Mouse (Mus musculus): Measurements from ENCODE around the gene Olfr395. TPM values are rescaled to one million over a fixed set of nuclear protein-coding genes. Genes with fewer than 3 reads are reported as not detected.
"Not testable (repeated sequence)": the region's sequence is repeated elsewhere in the genome, so short reads cannot be mapped to it uniquely, and the experiment has no call there.

Gene Olfr395
- not detected in 2 replicates for polyA plus RNA-seq (2015; fragmentation: Nextera tagmentation; extraction: Ambion mirVana)

DNA sequence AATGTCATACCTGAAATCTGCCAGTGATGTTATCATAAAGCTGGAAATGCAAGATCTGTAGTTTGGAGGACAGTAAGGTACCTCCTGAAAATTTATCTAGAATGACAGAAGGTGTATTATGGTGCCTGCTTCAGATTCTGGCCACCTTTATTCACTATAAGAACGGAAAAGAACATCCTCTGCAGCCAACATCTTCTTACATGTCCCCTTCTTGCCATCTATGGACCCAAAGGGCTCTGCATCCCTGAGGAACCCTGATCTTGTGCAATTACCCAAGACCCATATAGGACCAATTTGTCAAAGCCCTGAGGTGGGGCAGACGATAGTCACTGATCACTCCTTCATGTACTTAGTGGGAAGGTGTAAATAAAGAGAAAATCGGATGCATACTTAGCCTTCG, at the start of gene Olfr395:
TSS of gene Olfr395 (minus strand) at position 101 of the 400 bp plus-strand sequence.
- 59% methylated on average over 4 of the region's 4 CpGs for WGBS
- not testable (repeated sequence) for H3K27ac ChIP-seq (ENCODE audit: low read length); ATAC-seq (replicated peaks; ENCODE audit: extremely low read depth, insufficient read depth, low FRiP score)

DNA sequence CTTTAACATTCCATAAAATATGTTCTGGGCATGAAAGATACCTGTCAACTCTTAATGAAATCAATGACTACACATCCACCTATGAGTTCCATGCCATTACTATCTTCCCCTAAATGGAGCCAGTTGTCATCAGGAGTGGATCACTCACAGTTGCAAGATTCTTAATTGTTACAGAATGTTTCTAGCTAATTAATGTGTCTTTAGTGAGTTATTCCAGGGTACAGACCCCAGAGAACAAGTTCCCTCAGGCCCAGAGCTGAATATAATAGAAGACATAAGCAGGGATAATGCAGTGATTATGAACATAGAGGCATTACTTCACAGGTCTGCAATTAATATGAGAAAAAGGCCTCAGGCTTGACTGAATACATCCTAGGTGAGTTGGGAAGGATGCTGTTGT, 27.3 kb upstream of the Olfr395 start, which contains the start of gene Olfr23:
TSS of gene Olfr23 (plus strand) at position 301 of the 400 bp plus-strand sequence.
- H3K9me3 ChIP-seq (replicated peaks; ENCODE audit: control insufficient read depth, low read length): peaks cover 2% of the 10 kb centered on the region; the same call in 1 of the 2 replicates
- H3K36me3 ChIP-seq (ENCODE audit: control insufficient read depth, insufficient read depth): no peaks in the 10 kb centered on the region
- no peak within 1 kb of the TSS for H3K9ac ChIP-seq (ENCODE audit: low read length)
- H3K4me3 ChIP-seq (ENCODE audit: low read length): no peak within 1 kb of the TSS
- no peaks in the 10 kb centered on the region for H3K27me3 ChIP-seq (ENCODE audit: control insufficient read depth, insufficient read depth, low read length)
- no peak for ATAC-seq (replicated peaks; ENCODE audit: extremely low read depth, insufficient read depth, low FRiP score)
- H3K27ac ChIP-seq (ENCODE audit: low read length): no peak within 1 kb of the TSS
- H3K4me2 ChIP-seq (ENCODE audit: low read depth, low read length): no peak within 1 kb of the TSS
- no peaks in the 10 kb centered on the region for H3K4me1 ChIP-seq (ENCODE audit: control insufficient read depth, insufficient read depth, low read length)

More for the DNA sequence above, at the start of gene Olfr395:
- not testable (repeated sequence) for H3K4me3 ChIP-seq (ENCODE audit: low read length); H3K9ac ChIP-seq (ENCODE audit: low read length); H3K9me3 ChIP-seq (replicated peaks; ENCODE audit: control insufficient read depth, low read length); H3K4me1 ChIP-seq (ENCODE audit: control insufficient read depth, insufficient read depth, low read length); H3K4me2 ChIP-seq (ENCODE audit: low read depth, low read length); H3K27me3 ChIP-seq (ENCODE audit: control insufficient read depth, insufficient read depth, low read length); H3K36me3 ChIP-seq (ENCODE audit: control insufficient read depth, insufficient read depth)

DNA sequence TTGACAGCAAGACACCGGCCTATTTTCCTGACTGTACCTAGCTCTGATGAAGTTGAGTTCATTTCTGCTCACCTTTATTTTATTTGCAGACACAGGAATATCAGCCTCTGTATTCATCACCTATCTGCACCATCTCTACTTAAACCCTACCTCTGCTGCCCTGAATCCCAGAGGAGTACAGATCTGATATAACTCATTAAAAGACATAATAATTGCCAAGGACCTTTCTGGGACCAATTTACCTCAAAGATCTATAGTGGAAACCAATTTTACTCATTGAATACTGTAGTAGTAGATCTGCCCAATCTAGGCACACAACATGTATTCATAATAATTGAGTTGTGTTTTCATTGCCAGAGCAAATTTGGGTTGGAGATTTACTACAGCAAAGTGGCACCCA, 18.4 kb downstream of the Olfr395 start, which contains the start of gene Olfr394:
TSS of gene Olfr394 (minus strand) at position 101 of the 400 bp plus-strand sequence.
- WGBS: 83% methylated on average over 1 of the region's 1 CpGs
- Histone ChIP-seq H3K9me3 (replicated peaks; ENCODE audit: control insufficient read depth, low read length) (0 out of 2 replicates have a peak, but pooled peaks cover 2% of the 10 kb centered on the region), H3K4me3 (ENCODE audit: low read length) (no peak within 1 kb of the TSS), H3K36me3 (ENCODE audit: control insufficient read depth, insufficient read depth) (no peaks in the 10 kb centered on the region), H3K27ac (ENCODE audit: low read length) (no peak within 1 kb of the TSS), H3K4me1 (ENCODE audit: control insufficient read depth, insufficient read depth, low read length) (no peaks in the 10 kb centered on the region), H3K4me2 (ENCODE audit: low read depth, low read length) (no peak within 1 kb of the TSS), H3K27me3 (ENCODE audit: control insufficient read depth, insufficient read depth, low read length) (no peaks in the 10 kb centered on the region), H3K9ac (ENCODE audit: low read length) (no peak within 1 kb of the TSS)
- no peak for ATAC-seq (replicated peaks; ENCODE audit: extremely low read depth, insufficient read depth, low FRiP score)

Other genes starting within 250 kb of the Olfr395 start
- not detected in 2 replicates for gene Zfp735, start 220.5 kb downstream of the Olfr395 start, polyA plus RNA-seq (2015; fragmentation: Nextera tagmentation; extraction: Ambion mirVana)
- not detected in 2 replicates for gene Olfr389, start 128.6 kb downstream of the Olfr395 start, polyA plus RNA-seq (2015; fragmentation: Nextera tagmentation; extraction: Ambion mirVana)
- gene Olfr390, start 126.3 kb downstream of the Olfr395 start, polyA plus RNA-seq (2015; fragmentation: Nextera tagmentation; extraction: Ambion mirVana): not detected in 2 replicates
- gene Olfr391-ps, start 106.2 kb downstream of the Olfr395 start, polyA plus RNA-seq (2015; fragmentation: Nextera tagmentation; extraction: Ambion mirVana): not detected in 2 replicates
- gene Olfr392, start 92.2 kb downstream of the Olfr395 start, polyA plus RNA-seq (2015; fragmentation: Nextera tagmentation; extraction: Ambion mirVana): not detected in 2 replicates
- gene Olfr393, start 57.8 kb downstream of the Olfr395 start, polyA plus RNA-seq (2015; fragmentation: Nextera tagmentation; extraction: Ambion mirVana): not detected in 2 replicates
- gene Olfr394, start 18.5 kb downstream of the Olfr395 start, polyA plus RNA-seq (2015; fragmentation: Nextera tagmentation; extraction: Ambion mirVana): not detected in 2 replicates
- gene Olfr23, start 27.4 kb upstream of the Olfr395 start, polyA plus RNA-seq (2015; fragmentation: Nextera tagmentation; extraction: Ambion mirVana): not detected in 2 replicates
- not detected in 2 replicates for gene Olfr397, start 51.5 kb upstream of the Olfr395 start, polyA plus RNA-seq (2015; fragmentation: Nextera tagmentation; extraction: Ambion mirVana)
- gene Olfr398, start 81.1 kb upstream of the Olfr395 start, polyA plus RNA-seq (2015; fragmentation: Nextera tagmentation; extraction: Ambion mirVana): not detected in 2 replicates
- gene Olfr139, start 147.3 kb upstream of the Olfr395 start, polyA plus RNA-seq (2015; fragmentation: Nextera tagmentation; extraction: Ambion mirVana): not detected in 2 replicates
- gene Olfr399, start 147.3 kb upstream of the Olfr395 start, polyA plus RNA-seq (2015; fragmentation: Nextera tagmentation; extraction: Ambion mirVana): not detected in 2 replicates
- not detected in 2 replicates for gene Zfp616, start 160.7 kb upstream of the Olfr395 start, polyA plus RNA-seq (2015; fragmentation: Nextera tagmentation; extraction: Ambion mirVana)
- not detected in 2 replicates for gene Olfr401, start 204.4 kb upstream of the Olfr395 start, polyA plus RNA-seq (2015; fragmentation: Nextera tagmentation; extraction: Ambion mirVana)
- gene Olfr402, start 244.2 kb upstream of the Olfr395 start, polyA plus RNA-seq (2015; fragmentation: Nextera tagmentation; extraction: Ambion mirVana): not detected in 2 replicates

Data from heart, embryonic 16.5 days (tissue).